20 mouse cellular contexts compared by ENCODE assay signal in the genomic region with DNA sequence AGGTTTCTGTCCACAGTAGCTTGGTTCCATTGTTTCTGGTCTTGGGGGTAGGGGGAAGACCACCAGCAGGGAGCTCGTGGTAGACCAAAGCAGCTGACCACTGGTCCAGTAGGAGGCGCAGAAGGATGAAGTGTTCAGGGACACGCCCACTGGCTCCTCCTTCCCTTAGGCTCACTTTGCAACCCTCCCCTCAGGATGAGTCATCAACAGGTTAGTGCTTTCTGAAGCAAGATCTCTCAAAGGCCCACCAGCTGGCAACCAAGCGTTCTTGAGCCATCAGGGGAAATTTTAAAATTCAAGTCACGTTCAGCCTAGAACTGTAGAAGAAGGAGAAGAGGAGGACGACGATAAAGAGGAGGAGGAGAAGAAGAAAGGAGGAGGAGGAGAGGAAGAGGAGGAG. TPM values are rescaled to one million over a fixed set of nuclear protein-coding genes. Genes with fewer than 3 reads are reported as not detected.
DNase-seq lines count a peak whose midpoint lies in the region; ATAC-seq and TF ChIP-seq lines count a peak whose summit lies in the region.
"Had no signal": no experiment of that assay in that cellular context is flagged by ENCODE, and none has a peak within 500 bp of the region (broad histone marks: within the 10 kb centered on the region; RNA-seq: fewer than 3 reads in every experiment).

No protein-coding gene starts in this region.

- no peak overlapping the region for H3K27ac ChIP-seq in liver, postnatal 0 days (ENCODE audit: low read depth)
- no peak overlapping the region for H3K27ac ChIP-seq in intestine, embryonic 15.5 days
- H3K27ac ChIP-seq in cerebellum, adult 2 months (ENCODE audit: insufficient read depth, low read length): no peak overlapping the region
- H3K27ac ChIP-seq: heart, embryonic 10.5 days; limb, embryonic 15.5 days; neural tube, embryonic 12.5 days; stomach, embryonic 15.5 days had no signal

- WGBS in liver, postnatal 0 days (ENCODE audit: insufficient replicate concordance): 51% methylated on average over 7 of the region's 7 CpGs
- WGBS in intestine, embryonic 15.5 days: 54% methylated on average over 7 of the region's 7 CpGs
- 62% methylated on average over 7 of the region's 7 CpGs for WGBS in cerebellum, adult 2 months

- DNase-seq in liver (peak; percentile 9), ES-CJ7 (ENCODE audit: low read depth, low spot score) (peak; percentile 78)
- no peak for DNase-seq in liver, postnatal 0 days
- peak; percentile 7 for DNase-seq in splenic B cell, adult 2 months (ENCODE audit: low read depth, low spot score)
- DNase-seq in cerebellum, adult 2 months: no peak
- DNase-seq in embryo, embryonic 10.5 days (ENCODE audit: low spot score): no peak
- DNase-seq: adrenal gland, adult 8-10 months; cerebellum, postnatal 25 days; gastrocnemius, postnatal 10 days; right cerebral cortex, postnatal 4 days; thymus, postnatal 25 days had no signal

- H3K9me3 ChIP-seq in liver, postnatal 0 days (ENCODE audit: low read length): no peaks in the 10 kb centered on the region
- H3K9me3 ChIP-seq in intestine, embryonic 15.5 days: no peaks in the 10 kb centered on the region
- H3K9me3 ChIP-seq: heart, embryonic 10.5 days; limb, embryonic 15.5 days; neural tube, embryonic 12.5 days; stomach, embryonic 15.5 days had no signal

- TF ChIP-seq EP300 in liver, postnatal 0 days (IDR thresholded peaks at IDR 0.05; ENCODE audit: low read depth): no peak

- no peaks in the 10 kb centered on the region for H3K27me3 ChIP-seq in liver, postnatal 0 days (ENCODE audit: insufficient read depth, low read length)
- no peaks in the 10 kb centered on the region for H3K27me3 ChIP-seq in intestine, embryonic 15.5 days (replicated peaks)
- no peaks in the 10 kb centered on the region for H3K27me3 ChIP-seq in splenic B cell, adult 2 months (ENCODE audit: control insufficient read depth, insufficient read depth, low read length, poor library complexity, severe bottlenecking)
- H3K27me3 ChIP-seq in cerebellum, adult 2 months (ENCODE audit: control insufficient read depth, insufficient read depth, low read length): no peaks in the 10 kb centered on the region
- H3K27me3 ChIP-seq: limb, embryonic 15.5 days; neural tube, embryonic 12.5 days; stomach, embryonic 15.5 days had no signal

- TF ChIP-seq CTCF in liver, postnatal 0 days (IDR thresholded peaks at IDR 0.05; ENCODE audit: low read depth): no peak
- no peak for TF ChIP-seq CTCF in cerebellum, adult 2 months (IDR thresholded peaks at IDR 0.05; ENCODE audit: borderline replicate concordance, insufficient read depth, low read depth, low read length)

- TF ChIP-seq POLR2A in cerebellum, adult 2 months (IDR thresholded peaks at IDR 0.05; ENCODE audit: borderline replicate concordance, insufficient read depth, low read length): no peak

- H3K9ac ChIP-seq in liver, postnatal 0 days (replicated peaks): no peak overlapping the region
- H3K9ac ChIP-seq in intestine, embryonic 15.5 days: no peak overlapping the region
- H3K9ac ChIP-seq: limb, embryonic 15.5 days; neural tube, embryonic 12.5 days; stomach, embryonic 15.5 days had no signal

- no peaks in the 10 kb centered on the region for H3K36me3 ChIP-seq in liver, postnatal 0 days (replicated peaks; ENCODE audit: insufficient read depth, low read length)
- H3K36me3 ChIP-seq in intestine, embryonic 15.5 days: no peaks in the 10 kb centered on the region
- no peaks in the 10 kb centered on the region; the same call in 1 of the 2 replicates for H3K36me3 ChIP-seq in splenic B cell, adult 2 months (ENCODE audit: control insufficient read depth, insufficient read depth, low read length, poor library complexity, severe bottlenecking)
- H3K36me3 ChIP-seq: heart, embryonic 10.5 days; limb, embryonic 15.5 days; neural tube, embryonic 12.5 days; stomach, embryonic 15.5 days had no signal

- no peak for ATAC-seq in liver, postnatal 0 days
- peak; percentile 37; the same call in 1 of the 2 replicates for ATAC-seq in intestine, embryonic 15.5 days
- ATAC-seq: CD4-positive, CD25-positive, alpha-beta regulatory T cell, adult 4 months; forebrain, embryonic 14.5 days; midbrain, embryonic 16.5 days had no signal

- no peak overlapping the region for H3K4me3 ChIP-seq in liver, postnatal 0 days (ENCODE audit: low read depth, low read length)
- no peak overlapping the region for H3K4me3 ChIP-seq in intestine, embryonic 15.5 days (replicated peaks)
- H3K4me3 ChIP-seq in cerebellum, adult 2 months (replicated peaks; ENCODE audit: insufficient read depth, low read depth, low read length): no peak overlapping the region
- H3K4me3 ChIP-seq: heart, embryonic 10.5 days; limb, embryonic 15.5 days; neural tube, embryonic 12.5 days; stomach, embryonic 15.5 days had no signal

- H3K4me2 ChIP-seq in liver, postnatal 0 days (ENCODE audit: low read depth, low read length): no peak overlapping the region
- no peak overlapping the region for H3K4me2 ChIP-seq in intestine, embryonic 15.5 days (replicated peaks)
- H3K4me2 ChIP-seq: limb, embryonic 15.5 days; neural tube, embryonic 12.5 days; stomach, embryonic 15.5 days had no signal

- no peaks in the 10 kb centered on the region for H3K4me1 ChIP-seq in liver, postnatal 0 days (ENCODE audit: insufficient read depth)
- H3K4me1 ChIP-seq in intestine, embryonic 15.5 days (replicated peaks): 0 out of 2 replicates have a peak, but pooled peaks cover 15% of the 10 kb centered on the region
- H3K4me1 ChIP-seq in cerebellum, adult 2 months (ENCODE audit: control insufficient read depth, insufficient read depth, low read length): no peaks in the 10 kb centered on the region; the same call in 1 of the 2 replicates
- H3K4me1 ChIP-seq: stomach, embryonic 15.5 days had no signal

RNA-seq across cellular contexts. Expression of gene Chpt1, which starts 12.2 kb away (rescaled TPM):
- 12.7 and 14.9 TPM in 2 replicates for polyA plus RNA-seq in liver, postnatal 0 days (2015; fragmentation: Nextera tagmentation; extraction: Ambion mirVana)
- 219 and 229 TPM in 2 replicates for polyA plus RNA-seq in intestine, embryonic 15.5 days (2015; fragmentation: Nextera tagmentation; extraction: Ambion mirVana)
- polyA plus RNA-seq in cerebellum, adult 2 months (2012; rRNA removed): 38.9 and 40.6 TPM in 2 replicates

RNA-seq across cellular contexts. Expression of gene Sycp3, which starts 32.3 kb away (rescaled TPM):
- 0.13 TPM in 1 of 2 replicates, not detected in the other for polyA plus RNA-seq in liver, postnatal 0 days (2015; fragmentation: Nextera tagmentation; extraction: Ambion mirVana)
- polyA plus RNA-seq in intestine, embryonic 15.5 days (2015; fragmentation: Nextera tagmentation; extraction: Ambion mirVana): 0.39 and 0.62 TPM in 2 replicates
- polyA plus RNA-seq in cerebellum, adult 2 months (2012; rRNA removed): 0.33 and 0.54 TPM in 2 replicates
- polyA plus RNA-seq: CD4-positive, CD25-positive, alpha-beta regulatory T cell, adult 4 months; forebrain, embryonic 14.5 days; large intestine, adult 2 months; limb, embryonic 15.5 days; neural tube, embryonic 12.5 days had no signal

Comparison
In these comparisons a context has a peak if more than half of its experiments do, and no peak if none do; other contexts are left out.
1. DNase-seq: peak in liver (single experiment), ES-CJ7 (single experiment) and splenic B cell, adult 2 months (single experiment); none in liver, postnatal 0 days (single experiment), cerebellum, adult 2 months (0 of 2) and embryo, embryonic 10.5 days (single experiment).